Mouse (Mus musculus): Measurements from ENCODE around the gene Cyp11a1. TPM values are rescaled to one million over a fixed set of nuclear protein-coding genes. Genes with fewer than 3 reads are reported as not detected.

Cyp11a1 gene
- 0.36 and 0.51 TPM in 2 replicates for polyA plus RNA-seq (2014; fragmentation: Nextera tagmentation; extraction: Ambion mirVana)

GRCm38 (mm10) chr9:58005753-58006461 is at the start of gene Cyp11a1:
TSS of gene Cyp11a1 (plus strand) at chr9:58006411.
- Histone ChIP-seq H3K27ac (replicated peaks; ENCODE audit: low read depth, low read length) (no peak within 1 kb of the TSS), H3K27me3 (ENCODE audit: control insufficient read depth, insufficient read depth, low read length) (no peaks in the 10 kb centered on the region), H3K9me3 (ENCODE audit: control insufficient read depth, low read length) (no peaks in the 10 kb centered on the region), H3K4me2 (ENCODE audit: low read length) (no peak within 1 kb of the TSS), H3K4me1 (ENCODE audit: control insufficient read depth, insufficient read depth, low read length) (peaks cover 12% of the 10 kb centered on the region), H3K4me3 (replicated peaks; ENCODE audit: low read depth, low read length) (no peak within 1 kb of the TSS), H3K36me3 (ENCODE audit: control insufficient read depth, insufficient read depth, low read length) (no peaks in the 10 kb centered on the region), H3K9ac (replicated peaks; ENCODE audit: low read length) (no peak within 1 kb of the TSS)
- 90% methylated on average over 16 of the region's 16 CpGs for WGBS
- DNase-seq (no peak), ATAC-seq (ENCODE audit: low FRiP score, low TSS enrichment) (no peak)

GRCm38 (mm10) chr9:57956838-57957236 is 49.4 kb upstream of the Cyp11a1 start:
- ATAC-seq (ENCODE audit: low FRiP score, low TSS enrichment) (no peak), DNase-seq (no peak)
- H3K27me3 ChIP-seq (ENCODE audit: control insufficient read depth, insufficient read depth, low read length) = no peaks in the 10 kb centered on the region
- no peak overlapping the region for H3K4me2 ChIP-seq (ENCODE audit: low read length)
- H3K9me3 ChIP-seq (ENCODE audit: control insufficient read depth, low read length) = no peaks in the 10 kb centered on the region
- peaks cover 62% of the 10 kb centered on the region for H3K36me3 ChIP-seq (ENCODE audit: control insufficient read depth, insufficient read depth, low read length)
- no peak overlapping the region for H3K27ac ChIP-seq (replicated peaks; ENCODE audit: low read depth, low read length)
- no peak overlapping the region for H3K4me3 ChIP-seq (replicated peaks; ENCODE audit: low read depth, low read length)
- no peaks in the 10 kb centered on the region; the same call in 1 of the 2 replicates for H3K4me1 ChIP-seq (ENCODE audit: control insufficient read depth, insufficient read depth, low read length)
- 89% methylated on average over 5 of the region's 5 CpGs for WGBS
- no peak overlapping the region for H3K9ac ChIP-seq (replicated peaks; ENCODE audit: low read length)

- H3K9me3 ChIP-seq (ENCODE audit: control insufficient read depth, low read length) = no peaks in the 10 kb centered on the region
- peaks cover 70% of the 10 kb centered on the region for H3K36me3 ChIP-seq (ENCODE audit: control insufficient read depth, insufficient read depth, low read length)
- WGBS = 89% methylated on average over 1 of the region's 1 CpGs
- no peak overlapping the region for H3K4me2 ChIP-seq (ENCODE audit: low read length)
- H3K9ac ChIP-seq (replicated peaks; ENCODE audit: low read length) = no peak overlapping the region
- H3K4me3 ChIP-seq (replicated peaks; ENCODE audit: low read depth, low read length) = no peak overlapping the region
- no peaks in the 10 kb centered on the region for H3K4me1 ChIP-seq (ENCODE audit: control insufficient read depth, insufficient read depth, low read length)
- no peak for DNase-seq
- no peaks in the 10 kb centered on the region for H3K27me3 ChIP-seq (ENCODE audit: control insufficient read depth, insufficient read depth, low read length)
- H3K27ac ChIP-seq (replicated peaks; ENCODE audit: low read depth, low read length) = no peak overlapping the region
- no peak for ATAC-seq (ENCODE audit: low FRiP score, low TSS enrichment)
Observed at GRCm38 (mm10) chr9:57958615-57959014, 47.6 kb upstream of the Cyp11a1 start.

GRCm38 (mm10) chr9:57959399-57959798 is 46.8 kb upstream of the Cyp11a1 start:
- 0 out of 2 replicates have a peak, but pooled peaks cover 2% of the 10 kb centered on the region for H3K4me1 ChIP-seq (ENCODE audit: control insufficient read depth, insufficient read depth, low read length)
- ATAC-seq (ENCODE audit: low FRiP score, low TSS enrichment) (no peak), DNase-seq (no peak)
- 78% methylated on average over 10 of the region's 10 CpGs for WGBS
- no peaks in the 10 kb centered on the region for H3K27me3 ChIP-seq (ENCODE audit: control insufficient read depth, insufficient read depth, low read length)
- H3K9me3 ChIP-seq (ENCODE audit: control insufficient read depth, low read length) = no peaks in the 10 kb centered on the region
- no peak overlapping the region for H3K4me2 ChIP-seq (ENCODE audit: low read length)
- H3K36me3 ChIP-seq (ENCODE audit: control insufficient read depth, insufficient read depth, low read length) = peaks cover 70% of the 10 kb centered on the region
- no peak overlapping the region for H3K9ac ChIP-seq (replicated peaks; ENCODE audit: low read length)
- no peak overlapping the region for H3K4me3 ChIP-seq (replicated peaks; ENCODE audit: low read depth, low read length)
- H3K27ac ChIP-seq (replicated peaks; ENCODE audit: low read depth, low read length) = no peak overlapping the region

- no peak overlapping the region for H3K4me2 ChIP-seq (ENCODE audit: low read length)
- no peaks in the 10 kb centered on the region for H3K27me3 ChIP-seq (ENCODE audit: control insufficient read depth, insufficient read depth, low read length)
- peaks cover 63% of the 10 kb centered on the region for H3K36me3 ChIP-seq (ENCODE audit: control insufficient read depth, insufficient read depth, low read length)
- H3K27ac ChIP-seq (replicated peaks; ENCODE audit: low read depth, low read length) = no peak overlapping the region
- no peaks in the 10 kb centered on the region for H3K9me3 ChIP-seq (ENCODE audit: control insufficient read depth, low read length)
- DNase-seq (no peak), ATAC-seq (ENCODE audit: low FRiP score, low TSS enrichment) (no peak)
- H3K4me3 ChIP-seq (replicated peaks; ENCODE audit: low read depth, low read length) = no peak overlapping the region
- H3K9ac ChIP-seq (replicated peaks; ENCODE audit: low read length) = no peak overlapping the region
- 93% methylated on average over 17 of the region's 17 CpGs for WGBS
- H3K4me1 ChIP-seq (ENCODE audit: control insufficient read depth, insufficient read depth, low read length) = 0 out of 2 replicates have a peak, but pooled peaks cover 3% of the 10 kb centered on the region
Observed at GRCm38 (mm10) chr9:57959886-57960866, 46.0 kb upstream of the Cyp11a1 start.

GRCm38 (mm10) chr9:57961226-57961625 is 45.0 kb upstream of the Cyp11a1 start:
- Histone ChIP-seq H3K4me3 (replicated peaks; ENCODE audit: low read depth, low read length) (no peak overlapping the region), H3K4me1 (ENCODE audit: control insufficient read depth, insufficient read depth, low read length) (0 out of 2 replicates have a peak, but pooled peaks cover 3% of the 10 kb centered on the region), H3K9ac (replicated peaks; ENCODE audit: low read length) (no peak overlapping the region), H3K27me3 (ENCODE audit: control insufficient read depth, insufficient read depth, low read length) (no peaks in the 10 kb centered on the region), H3K9me3 (ENCODE audit: control insufficient read depth, low read length) (no peaks in the 10 kb centered on the region), H3K27ac (replicated peaks; ENCODE audit: low read depth, low read length) (no peak overlapping the region), H3K36me3 (ENCODE audit: control insufficient read depth, insufficient read depth, low read length) (peaks cover 53% of the 10 kb centered on the region), H3K4me2 (ENCODE audit: low read length) (no peak overlapping the region)
- WGBS = 87% methylated on average over 15 of the region's 15 CpGs
- no peak for ATAC-seq (ENCODE audit: low FRiP score, low TSS enrichment)
- DNase-seq = no peak

- ATAC-seq (ENCODE audit: low FRiP score, low TSS enrichment) = no peak
- no peak overlapping the region for H3K4me2 ChIP-seq (ENCODE audit: low read length)
- H3K4me3 ChIP-seq (replicated peaks; ENCODE audit: low read depth, low read length) = no peak overlapping the region
- no peak overlapping the region for H3K9ac ChIP-seq (replicated peaks; ENCODE audit: low read length)
- H3K27me3 ChIP-seq (ENCODE audit: control insufficient read depth, insufficient read depth, low read length) = no peaks in the 10 kb centered on the region
- no peak overlapping the region for H3K27ac ChIP-seq (replicated peaks; ENCODE audit: low read depth, low read length)
- DNase-seq = no peak
- H3K4me1 ChIP-seq (ENCODE audit: control insufficient read depth, insufficient read depth, low read length) = 0 out of 2 replicates have a peak, but pooled peaks cover 3% of the 10 kb centered on the region
- 72% methylated on average over 17 of the region's 17 CpGs for WGBS
- H3K9me3 ChIP-seq (ENCODE audit: control insufficient read depth, low read length) = no peaks in the 10 kb centered on the region
- peaks cover 46% of the 10 kb centered on the region for H3K36me3 ChIP-seq (ENCODE audit: control insufficient read depth, insufficient read depth, low read length)
Observed at GRCm38 (mm10) chr9:57961863-57962778, 44.1 kb upstream of the Cyp11a1 start.

Measured in midbrain, embryonic 14.5 days (tissue).